Mouse (Mus musculus): ENCODE results near the gene Slc4a4. TPM values are rescaled to one million over a fixed set of nuclear protein-coding genes. Genes with fewer than 3 reads are reported as not detected.

The Slc4a4 gene
- total RNA-seq, 2 experiments from 2014 or later: 16.6 to 22.0 TPM

DNA sequence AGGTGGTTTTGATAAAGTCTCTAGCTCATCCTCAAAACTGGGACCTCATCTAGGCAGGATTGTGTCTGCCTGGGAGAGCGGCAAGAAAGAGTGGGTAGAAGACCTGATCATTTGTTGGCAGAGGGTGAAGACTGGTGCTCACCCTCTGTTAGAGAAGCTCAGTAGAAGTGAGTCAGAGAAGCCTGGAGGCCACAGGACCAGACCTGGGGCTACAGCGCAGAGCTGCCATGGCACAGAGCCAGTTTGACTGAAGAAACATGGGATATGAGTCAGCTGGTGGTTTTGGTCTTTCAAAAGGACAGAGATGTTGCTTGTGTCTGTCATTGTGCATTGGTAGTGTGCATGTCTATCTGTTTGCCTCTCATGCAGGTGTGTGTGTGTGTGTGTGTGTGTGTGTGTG, 26.0 kb downstream of the Slc4a4 start:
- intact Hi-C loops (cut with DNase I): no loop called here
- peak in 1 of 2 experiments; percentile 24 for DNase-seq

DNA sequence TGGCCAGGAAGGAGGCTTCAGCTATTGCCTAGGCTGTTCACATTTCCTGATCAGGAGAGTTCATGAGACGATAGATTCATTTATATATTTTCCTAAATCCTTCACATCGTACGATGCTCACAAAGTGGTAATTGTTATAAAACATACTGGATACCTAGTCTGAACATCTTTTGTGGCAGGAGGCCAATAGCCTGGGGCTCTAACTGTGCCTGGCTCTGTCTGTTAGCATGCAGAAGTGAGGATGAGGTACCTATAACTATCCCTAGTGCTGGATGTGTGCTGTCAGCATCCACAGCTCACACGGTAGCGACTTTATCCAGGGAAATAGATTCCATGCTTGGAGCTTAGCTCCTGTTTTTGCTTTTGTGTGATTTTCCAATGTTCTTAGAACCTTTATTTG, 28.5 kb downstream of the Slc4a4 start:
- DNase-seq: no peak
- intact Hi-C loops (cut with DNase I): no loop called here

DNA sequence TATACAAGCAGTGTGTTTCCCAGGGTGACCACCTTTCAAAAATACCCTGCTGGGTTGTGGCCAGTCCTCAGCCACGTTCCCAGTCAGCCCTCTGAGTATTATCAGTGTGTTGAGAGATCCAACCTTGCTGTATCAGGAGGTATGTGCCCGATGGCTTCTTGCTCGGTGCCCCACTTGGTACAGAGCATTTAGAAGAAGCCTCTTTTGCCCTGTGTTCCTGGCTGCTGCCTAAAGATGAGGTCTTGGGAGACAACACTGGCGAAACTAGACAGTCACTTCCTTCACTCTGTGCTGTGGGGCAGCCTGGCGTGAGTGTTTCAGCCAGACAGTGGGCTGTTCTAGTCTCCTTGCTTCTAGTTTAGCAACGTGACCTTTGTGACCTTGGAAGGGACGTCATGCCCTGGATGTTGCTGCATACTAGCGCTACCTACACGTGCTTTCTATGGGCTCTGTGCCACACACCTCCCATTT, 29.9 kb downstream of the Slc4a4 start:
- DNase-seq: peak; percentile 25 to 51
- intact Hi-C loops (cut with DNase I): no loop called here

DNA sequence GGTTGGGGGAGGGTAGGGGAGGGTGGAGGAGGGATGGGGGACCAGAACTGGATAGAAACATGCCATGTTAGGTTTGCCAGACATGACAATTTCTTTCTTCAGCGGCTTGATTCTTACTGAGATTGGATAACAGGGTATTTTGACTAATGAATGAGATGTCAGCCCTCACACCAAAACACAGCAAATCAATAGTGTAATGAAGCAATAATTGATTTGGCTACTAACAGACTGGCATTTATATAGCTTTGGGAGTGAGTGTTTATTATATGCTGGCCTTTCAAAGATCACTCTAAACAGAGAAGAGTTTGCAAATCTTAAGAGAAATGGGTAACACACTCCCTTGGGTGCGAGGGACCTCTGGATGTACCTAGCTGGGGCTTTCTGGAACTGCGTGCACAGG, 30.6 kb downstream of the Slc4a4 start:
- intact Hi-C loops (cut with DNase I): no loop called here
- DNase-seq: no peak

DNA sequence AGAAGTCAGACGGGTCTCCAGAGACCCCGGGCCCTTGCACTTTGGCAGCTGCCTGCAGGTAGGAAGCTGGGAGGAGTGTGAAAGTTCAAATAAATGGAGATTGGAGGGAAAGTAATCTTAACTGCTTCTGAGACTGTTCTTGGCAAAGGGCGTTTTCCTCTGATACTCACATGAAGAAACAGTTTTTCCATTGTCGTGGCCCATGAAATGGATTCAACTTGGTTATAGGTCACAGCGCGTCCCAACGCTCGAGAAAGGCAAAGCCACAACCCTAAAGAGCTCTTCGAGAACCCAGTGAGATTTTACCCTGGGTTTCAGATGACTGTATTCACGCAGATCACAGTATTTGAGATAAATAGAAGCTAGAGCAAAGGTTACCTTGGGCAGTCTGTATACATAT, 31.0 kb downstream of the Slc4a4 start:
- no peak for DNase-seq
- intact Hi-C loops (cut with DNase I): no loop called here

DNA sequence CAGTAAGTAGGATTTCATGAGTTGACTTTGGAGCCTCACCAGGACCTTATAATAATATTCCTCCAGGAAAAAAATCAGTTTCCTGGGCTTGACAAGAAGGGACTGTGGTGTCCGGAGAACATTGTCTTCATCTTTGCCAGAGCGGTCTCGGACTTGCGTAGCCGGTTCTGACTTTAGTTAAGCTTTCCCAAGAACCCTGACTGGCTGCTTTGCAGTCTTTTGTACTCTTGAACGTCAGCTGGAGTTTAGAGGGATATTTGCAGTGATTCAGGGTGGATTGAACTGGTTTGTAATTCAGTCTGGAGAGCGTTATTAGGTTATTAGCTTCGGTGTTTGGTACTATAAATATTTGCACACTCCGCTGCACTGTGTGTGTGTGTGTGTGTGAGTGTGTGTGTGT, 31.9 kb downstream of the Slc4a4 start:
- intact Hi-C loops (cut with DNase I): no loop called here
- DNase-seq: no peak

DNA sequence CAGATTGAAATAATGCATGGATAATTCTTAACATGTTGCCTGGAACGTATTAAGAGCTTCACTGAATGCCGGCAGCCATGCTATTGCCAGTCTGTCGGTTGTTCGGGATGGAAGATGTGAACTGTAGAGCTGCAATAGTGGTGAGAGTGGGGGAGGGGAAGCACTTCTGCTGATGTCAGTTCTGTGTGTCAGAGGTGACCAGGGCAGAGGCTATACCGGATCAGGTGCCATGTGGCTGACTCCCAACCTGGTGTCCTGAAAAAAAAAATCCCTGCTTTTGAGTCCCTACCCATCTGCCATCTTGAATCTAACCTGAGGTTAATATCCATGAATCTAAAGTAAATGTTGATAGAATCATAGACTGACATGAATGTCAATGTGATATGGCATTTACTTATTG, 39.0 kb downstream of the Slc4a4 start:
- no peak for DNase-seq
- intact Hi-C loops (cut with DNase I): loop anchor here (5.0 kb wide), 3 partner anchors 38 to 297 kb away; partner anchors contain the start of gene Slc4a4

DNA sequence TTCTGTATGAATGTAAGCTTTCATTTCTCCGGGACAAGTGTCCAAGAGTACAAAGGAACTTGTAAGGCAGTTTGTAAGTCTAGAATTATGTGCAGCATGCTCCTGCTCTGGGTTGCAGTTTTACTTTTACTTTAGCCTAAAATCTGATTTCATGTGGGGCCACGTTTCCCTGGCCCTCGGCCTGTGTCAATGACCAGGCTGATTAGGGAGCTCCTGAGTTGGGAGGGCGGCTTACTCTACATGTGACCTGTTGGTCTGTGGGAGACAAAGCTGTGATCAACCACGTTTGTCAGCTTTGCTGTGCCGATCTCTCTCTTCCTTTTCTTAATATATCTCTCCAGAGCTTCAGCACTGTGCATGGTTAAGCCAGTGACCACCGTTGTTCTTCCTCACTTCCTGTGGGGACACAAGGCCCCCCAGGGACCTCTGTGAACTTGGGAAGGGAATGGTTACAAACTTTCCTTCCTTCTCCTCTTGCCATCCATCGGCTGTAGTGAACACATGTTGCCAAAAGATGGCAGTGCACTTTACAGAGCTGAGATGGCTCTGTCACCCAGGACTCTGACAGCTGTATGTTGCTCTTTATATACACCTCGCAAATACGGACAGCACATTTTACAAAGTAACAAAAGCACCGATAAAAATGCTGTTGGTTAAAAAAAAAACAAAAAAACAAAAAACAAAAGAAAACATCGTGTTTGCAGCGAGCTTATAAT, 41.7 kb downstream of the Slc4a4 start:
- intact Hi-C loops (cut with DNase I): loop anchor here (5.0 kb wide), 3 partner anchors 41 to 294 kb away; partner anchors contain the start of gene Slc4a4
- peak; percentile 36 to 55 for DNase-seq

DNA sequence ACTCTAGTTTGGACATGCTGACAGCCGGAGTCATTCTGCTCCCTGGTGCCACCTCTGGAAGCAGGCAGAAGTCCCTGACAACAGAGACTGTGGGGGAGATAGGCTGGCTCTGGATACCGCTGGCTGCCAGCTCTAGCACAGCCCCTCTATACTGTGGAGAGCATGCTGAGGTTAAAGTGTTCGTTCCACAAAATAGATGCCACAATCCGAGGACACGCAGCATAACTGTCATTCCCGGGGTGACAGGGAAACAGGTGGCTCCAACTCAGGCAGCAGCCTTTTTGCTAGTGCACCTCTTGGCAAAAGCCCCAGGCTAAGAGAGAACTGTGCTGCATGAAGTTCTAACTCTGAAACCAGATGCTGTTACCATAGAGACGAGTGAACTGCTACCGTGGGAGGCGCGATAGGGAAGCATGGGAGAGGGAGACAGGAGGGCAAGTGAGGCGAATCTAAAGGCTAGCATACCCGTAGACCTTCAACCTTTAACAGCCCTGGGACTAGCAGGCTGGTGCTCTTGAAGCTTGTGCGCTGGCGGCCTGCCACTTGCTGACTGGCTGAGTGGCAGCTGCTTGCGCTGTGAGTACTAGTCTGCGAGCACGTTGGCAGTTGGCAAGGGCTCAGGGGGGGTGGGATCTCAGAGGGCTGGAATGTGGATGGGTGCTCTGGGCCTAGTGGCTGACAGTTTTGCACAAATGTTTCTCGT, 42.9 kb downstream of the Slc4a4 start:
- intact Hi-C loops (cut with DNase I): loop anchor here (5.0 to 10.0 kb wide), 4 partner anchors 42 to 293 kb away; partner anchors contain the start of gene Slc4a4
- peak; percentile 82 to 87 for DNase-seq

DNA sequence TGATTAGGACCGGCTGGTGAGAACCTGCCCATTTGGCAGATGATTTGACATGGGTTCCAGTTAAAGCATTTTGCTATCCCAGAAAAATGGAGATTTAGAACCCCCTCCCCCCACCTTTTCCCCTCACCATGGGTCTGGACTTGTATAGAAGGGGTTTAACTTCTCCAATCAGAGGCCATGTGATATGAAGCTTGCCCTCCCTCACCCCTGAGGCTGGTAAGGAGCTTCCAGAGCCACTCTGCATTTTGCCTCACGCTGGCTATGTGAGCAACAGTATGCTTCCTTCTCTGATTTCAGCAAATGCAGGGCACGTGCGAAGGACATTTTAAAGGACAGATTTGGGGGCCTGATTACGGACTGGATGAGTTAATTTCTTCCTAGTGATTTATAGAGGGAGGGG, 43.5 kb downstream of the Slc4a4 start:
- intact Hi-C loops (cut with DNase I): loop anchor here (10.0 kb wide), 1 partner anchor 105 kb away; no protein-coding TSS in a partner anchor
- DNase-seq: no peak

DNA sequence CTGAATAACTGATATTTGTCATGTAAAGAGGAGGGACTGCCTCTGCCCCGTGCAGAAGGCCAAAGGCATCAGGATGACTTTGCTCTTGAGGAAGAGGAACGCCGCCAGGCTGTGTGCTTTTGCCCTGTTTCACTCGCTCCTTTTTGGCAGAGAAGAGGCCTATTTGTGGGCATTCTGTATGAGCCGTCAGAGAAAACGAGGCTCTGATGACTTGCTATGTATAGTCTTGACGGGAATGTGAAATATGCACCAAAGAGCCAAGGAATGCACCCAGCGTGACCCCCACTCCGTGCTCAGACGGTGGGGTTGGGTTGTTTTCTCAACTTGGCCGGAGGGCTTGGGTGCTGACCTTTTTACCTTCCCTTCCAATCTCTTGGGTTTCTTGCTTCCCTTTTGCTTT, 44.0 kb downstream of the Slc4a4 start:
- no peak for DNase-seq
- intact Hi-C loops (cut with DNase I): loop anchor here (10.0 kb wide), 1 partner anchor 104 kb away; no protein-coding TSS in a partner anchor

DNA sequence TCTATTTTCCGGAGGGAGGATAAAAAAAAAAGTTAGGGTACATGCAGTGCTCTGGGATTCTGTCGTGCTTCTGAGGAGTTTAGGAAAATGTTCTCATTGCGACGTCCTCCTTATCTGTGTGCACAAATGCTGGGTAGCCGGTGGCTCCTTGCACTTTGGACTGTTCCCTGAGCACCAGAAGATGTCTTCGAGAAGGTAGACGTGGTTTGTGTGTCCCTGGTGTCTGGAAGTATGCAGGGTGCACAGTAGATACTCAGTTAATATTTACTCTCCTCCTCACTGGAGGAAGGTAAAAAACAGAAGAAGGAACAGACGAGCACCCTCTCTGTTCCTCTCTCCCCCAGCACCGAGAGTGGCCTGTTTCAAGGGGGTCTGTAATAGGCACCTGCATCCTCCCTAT, 44.6 kb downstream of the Slc4a4 start:
- no peak for DNase-seq

DNA sequence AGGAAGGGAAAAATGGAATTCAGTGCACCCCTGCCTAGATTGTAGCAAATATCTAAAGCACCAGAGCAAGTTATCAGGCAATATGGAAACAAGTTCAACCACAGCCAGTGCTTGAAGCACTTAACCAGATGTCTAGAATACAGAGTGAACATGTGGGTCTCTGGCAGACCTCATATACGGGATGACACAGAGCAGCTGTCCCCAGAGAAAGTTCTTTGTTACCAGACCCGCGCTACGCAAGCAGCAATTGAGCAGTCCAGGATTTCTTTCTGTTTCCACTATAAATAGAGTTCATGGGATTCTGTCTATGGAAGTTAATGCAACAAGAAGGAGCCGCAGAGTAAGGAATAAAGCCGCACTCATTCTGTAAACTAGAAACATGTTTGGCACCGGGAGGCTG, 46.8 kb downstream of the Slc4a4 start:
- intact Hi-C loops (cut with DNase I): loop anchor here (10.0 kb wide), 1 partner anchor 101 kb away; no protein-coding TSS in a partner anchor
- peak; percentile 25 to 40 for DNase-seq

More for the DNA sequence above, 44.6 kb downstream of the Slc4a4 start:
- intact Hi-C loops (cut with DNase I): loop anchor here (10.0 kb wide), 1 partner anchor 104 kb away; no protein-coding TSS in a partner anchor

DNA sequence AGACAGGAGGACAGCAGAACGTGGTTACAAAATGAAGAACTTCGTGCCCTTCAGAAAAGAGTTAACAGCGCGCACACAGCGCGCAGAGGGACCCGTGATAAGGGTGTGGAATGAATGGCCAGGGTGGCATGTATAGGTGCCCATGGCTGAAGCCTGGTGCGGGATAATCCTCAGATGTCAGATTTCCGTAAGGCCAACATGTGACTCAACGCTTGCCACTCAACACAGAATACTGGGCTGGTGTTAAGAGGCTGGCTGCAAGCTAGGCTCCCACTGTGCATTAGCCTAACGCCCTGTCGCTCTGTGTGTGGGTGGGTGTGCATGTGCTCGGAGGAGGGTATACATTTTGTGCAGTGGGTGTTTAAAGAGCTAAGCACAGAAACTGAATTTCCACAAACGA, 47.3 kb downstream of the Slc4a4 start:
- intact Hi-C loops (cut with DNase I): loop anchor here (10.0 kb wide), 1 partner anchor 101 kb away; no protein-coding TSS in a partner anchor
- DNase-seq: peak in 1 of 2 experiments; percentile 15

DNA sequence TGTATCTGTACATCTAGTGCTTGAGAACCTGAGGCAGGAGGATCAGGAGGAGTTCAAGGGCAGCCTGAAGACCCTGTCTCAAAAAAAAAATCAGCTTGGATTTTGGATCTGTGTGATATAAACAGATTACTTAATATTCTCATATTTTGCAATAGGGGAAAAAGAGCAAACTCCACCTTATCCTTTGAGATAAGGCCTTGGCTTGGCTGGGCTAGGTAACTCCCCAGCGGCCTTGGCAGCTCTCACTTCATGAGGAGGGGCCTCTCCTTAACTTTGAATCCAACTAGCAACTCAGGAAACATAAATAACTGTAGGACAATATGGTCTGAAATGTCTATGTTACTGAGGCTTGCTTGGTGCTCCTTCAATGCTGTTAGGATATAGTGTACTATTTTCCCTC, 51.6 kb downstream of the Slc4a4 start:
- DNase-seq: no peak
- intact Hi-C loops (cut with DNase I): loop anchor here (10.0 kb wide), 1 partner anchor 97 kb away; no protein-coding TSS in a partner anchor

DNA sequence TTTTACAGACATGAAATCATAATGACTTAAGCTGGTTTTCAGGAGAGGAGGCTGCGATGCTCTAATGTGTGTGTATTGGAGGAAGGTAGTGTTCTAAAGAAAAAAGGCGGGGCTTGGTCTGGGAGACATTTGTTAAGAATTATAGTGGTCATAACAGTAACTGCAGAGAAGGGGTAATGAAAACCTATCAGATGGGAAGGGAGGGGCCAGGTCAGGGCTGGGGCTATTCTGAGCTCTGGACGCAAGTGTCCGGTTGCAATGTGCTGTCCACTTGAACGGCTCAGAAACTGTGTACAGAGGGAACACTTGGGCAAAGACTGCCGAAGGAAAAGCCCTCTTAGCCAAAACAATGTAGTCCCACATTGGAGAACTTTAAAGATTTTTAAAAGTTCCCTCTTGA, 52.5 kb downstream of the Slc4a4 start:
- intact Hi-C loops (cut with DNase I): loop anchor here (10.0 kb wide), 1 partner anchor 96 kb away; no protein-coding TSS in a partner anchor
- no peak for DNase-seq

DNA sequence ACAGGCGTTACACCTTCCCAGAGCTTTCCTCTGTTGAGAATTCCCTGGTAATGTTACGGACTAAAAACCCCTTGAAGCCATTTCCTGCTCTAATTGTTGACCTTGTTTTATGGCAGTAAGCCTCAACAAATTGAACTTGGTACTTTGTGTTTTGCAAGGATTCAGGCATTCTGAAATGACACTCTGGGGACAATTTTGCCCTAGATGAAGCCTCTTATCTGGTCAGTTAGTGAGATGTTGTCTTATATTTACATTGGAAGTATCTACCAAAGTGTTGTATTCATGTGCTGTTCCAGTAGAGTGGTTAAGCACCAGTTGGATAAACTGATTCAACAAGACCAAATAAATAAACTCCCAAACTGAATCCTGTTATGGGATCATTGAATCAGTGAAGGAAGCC, 53.2 kb downstream of the Slc4a4 start:
- intact Hi-C loops (cut with DNase I): loop anchor here (10.0 kb wide), 1 partner anchor 95 kb away; no protein-coding TSS in a partner anchor
- DNase-seq: no peak

DNA sequence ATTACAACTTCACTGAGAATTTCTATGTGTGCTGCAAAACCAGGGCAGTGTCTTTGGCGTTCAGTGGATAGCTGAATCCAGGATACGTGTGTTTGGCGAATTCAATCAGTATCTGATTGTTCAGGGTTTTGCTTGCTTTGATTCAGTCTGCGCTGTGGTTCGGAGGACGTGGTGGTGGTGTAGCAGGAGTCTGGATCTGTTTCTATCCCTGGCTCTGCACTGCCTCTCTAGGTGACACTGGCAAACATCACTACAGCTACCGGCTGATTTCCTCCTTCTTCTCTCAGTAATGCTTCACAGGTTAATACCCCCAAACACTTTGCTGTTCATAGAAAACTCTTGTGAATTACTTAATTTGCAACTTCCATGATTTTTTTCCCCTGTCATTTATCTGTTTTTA, 55.3 kb downstream of the Slc4a4 start:
- intact Hi-C loops (cut with DNase I): no loop called here
- no peak for DNase-seq

DNA sequence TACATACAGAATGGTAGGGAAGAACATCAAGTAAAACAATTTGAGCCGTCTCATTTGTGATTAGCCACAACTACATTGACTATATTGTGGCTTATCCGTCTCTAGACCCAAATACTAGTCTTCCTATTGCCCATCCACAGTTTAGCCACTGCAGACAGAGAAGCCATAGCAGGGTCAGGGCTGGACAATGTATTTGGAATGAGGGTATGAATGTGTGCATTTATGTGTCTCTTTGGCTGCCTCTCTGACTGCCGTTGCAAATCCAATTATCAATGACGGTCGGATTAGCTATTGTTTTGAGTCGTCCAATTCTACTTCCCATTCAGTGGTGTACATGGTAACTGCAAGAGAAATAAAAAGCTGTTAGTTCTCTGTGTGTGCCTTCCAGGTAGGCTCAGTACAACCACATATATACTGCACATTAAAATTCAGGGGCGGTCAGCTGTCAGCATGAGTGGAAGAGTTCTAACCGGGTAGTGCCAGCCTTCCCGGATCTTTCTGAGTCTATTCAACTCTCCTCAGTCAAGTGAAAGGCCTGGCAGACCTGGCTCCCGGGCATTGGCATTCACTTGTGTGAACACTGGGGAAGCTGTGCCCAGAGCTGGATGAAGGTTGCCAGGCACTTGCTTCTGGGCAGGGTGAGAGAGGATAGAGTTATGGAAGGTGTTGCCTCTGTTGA, 59.2 kb downstream of the Slc4a4 start:
- DNase-seq: peak; percentile 34 to 67

DNA sequence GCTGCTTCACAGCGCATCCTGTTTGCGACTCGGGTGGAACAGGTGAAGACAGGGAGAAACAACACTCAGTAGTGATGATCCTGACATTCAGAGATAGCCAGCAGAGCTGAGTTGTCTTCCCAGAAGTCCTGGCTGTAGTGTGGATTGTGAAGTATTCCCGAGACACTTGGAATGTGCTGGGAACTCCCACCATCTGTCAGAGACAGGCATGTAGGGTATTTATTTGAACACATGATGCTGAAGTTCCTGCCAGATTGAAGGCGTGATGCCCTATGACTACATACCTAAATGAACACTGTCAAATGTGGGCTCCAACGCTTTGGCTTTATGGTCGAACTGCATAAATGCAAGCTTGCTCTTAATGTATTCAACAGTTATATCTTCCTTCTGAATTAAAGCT, 63.7 kb downstream of the Slc4a4 start:
- no peak for DNase-seq
- intact Hi-C loops (cut with DNase I): no loop called here

More for the DNA sequence above, 59.2 kb downstream of the Slc4a4 start:
- intact Hi-C loops (cut with DNase I): no loop called here
